Mouse (Mus musculus): ENCODE measurements around the gene Slc38a4.

Slc38a4 gene

DNA sequence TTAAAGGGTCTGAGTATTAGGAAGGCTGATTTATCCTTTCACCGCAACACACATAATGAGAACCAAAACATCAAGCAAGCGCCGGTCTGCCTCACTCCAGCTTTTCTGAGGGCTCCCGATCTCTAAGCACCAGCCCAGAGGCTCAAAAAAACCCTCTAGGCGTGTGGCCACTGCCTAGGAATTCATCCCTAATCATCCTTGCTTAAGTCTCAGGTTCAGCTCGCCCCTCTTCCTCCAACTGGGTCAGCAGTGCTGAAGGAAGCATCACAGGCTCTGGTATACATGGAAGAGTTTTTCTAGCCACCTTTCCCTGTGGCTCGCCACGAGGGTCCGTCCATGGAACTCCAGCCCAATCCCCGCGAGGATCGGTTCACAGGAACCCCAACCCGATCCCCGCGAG, 1.6 kb downstream of the Slc38a4 start:
- no peak for DNase-seq (ENCODE audit: inconsistent ontology term)

- no peak for DNase-seq (ENCODE audit: inconsistent ontology term)
Measured at GRCm38 (mm10) chr15:97050436-97050835, 5.3 kb downstream of the Slc38a4 start.

- DNase-seq (ENCODE audit: inconsistent ontology term): no peak
Measured at GRCm38 (mm10) chr15:97050011-97050410, 5.7 kb downstream of the Slc38a4 start.

DNA sequence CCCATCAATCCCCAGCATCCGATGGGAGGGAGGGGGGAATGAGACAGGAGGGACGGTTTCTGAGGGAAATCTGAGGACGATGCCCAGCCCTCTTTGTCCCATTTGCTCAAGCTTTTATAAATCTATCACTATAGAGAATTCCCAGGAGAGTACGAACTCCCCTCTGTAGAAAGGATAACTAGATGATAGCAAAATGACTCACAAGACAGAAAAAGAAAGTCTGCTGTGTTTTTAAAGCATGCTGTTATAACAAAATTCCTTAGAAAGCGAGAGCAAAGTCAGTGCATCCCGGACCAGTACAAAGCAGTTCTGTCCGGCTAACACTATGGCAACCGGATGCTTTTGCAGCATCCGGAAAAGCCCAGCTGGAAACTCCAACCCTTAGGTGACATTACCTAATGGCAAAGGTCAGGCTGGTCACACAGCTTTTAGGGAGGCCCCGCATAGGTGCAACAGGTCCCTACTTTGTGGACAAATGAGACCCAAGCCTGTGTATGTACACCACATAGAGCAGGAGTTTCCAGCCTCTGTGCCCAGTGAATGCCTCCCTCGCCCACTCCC, 6.4 kb downstream of the Slc38a4 start:
- DNase-seq (ENCODE audit: inconsistent ontology term): no peak

- DNase-seq (ENCODE audit: inconsistent ontology term): no peak
Measured at GRCm38 (mm10) chr15:97048267-97048666, 7.5 kb downstream of the Slc38a4 start.

DNA sequence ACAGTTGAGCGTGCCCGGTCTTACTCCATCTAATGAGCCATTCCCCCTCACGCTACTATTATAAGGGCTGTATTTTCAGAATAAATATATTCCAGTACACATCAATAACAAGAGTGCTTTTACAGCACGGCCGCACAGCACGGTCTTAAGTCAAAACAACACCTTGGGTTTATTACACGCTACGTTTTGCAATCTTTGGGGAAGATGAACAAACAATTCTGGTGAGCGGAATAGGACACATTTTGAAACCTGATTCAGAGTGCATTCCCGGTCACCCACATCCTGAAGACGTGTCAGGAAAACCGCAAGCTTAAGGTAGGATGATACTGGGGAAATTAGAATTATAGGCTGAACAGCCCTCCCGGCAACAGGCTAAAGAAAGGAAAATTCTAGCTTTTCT, 11.8 kb downstream of the Slc38a4 start:
- no peak for DNase-seq (ENCODE audit: inconsistent ontology term)

DNA sequence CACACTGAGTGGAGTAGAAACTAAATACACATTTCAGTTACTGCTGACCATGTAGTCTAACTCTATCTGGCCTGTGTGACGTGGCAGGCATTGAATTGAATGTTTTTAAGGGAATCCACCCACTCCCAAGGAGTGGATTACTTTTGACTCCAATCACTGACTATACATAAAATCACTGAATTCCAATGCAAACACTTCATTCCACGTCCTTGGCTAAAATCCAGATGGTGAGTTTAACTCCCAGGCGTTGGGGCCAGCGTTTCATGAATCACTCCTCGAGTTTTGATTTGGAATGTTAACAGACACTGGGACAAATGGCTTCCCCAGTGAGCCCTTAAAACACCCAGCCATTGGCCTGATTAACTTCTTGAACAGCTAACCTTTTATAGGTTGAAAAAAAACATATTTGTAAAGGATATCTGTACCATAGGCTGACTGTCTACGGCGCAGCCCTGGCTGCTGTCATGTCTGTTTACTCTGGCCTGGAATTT, 13.7 kb downstream of the Slc38a4 start:
- DNase-seq (ENCODE audit: inconsistent ontology term): peak; percentile 11

DNA sequence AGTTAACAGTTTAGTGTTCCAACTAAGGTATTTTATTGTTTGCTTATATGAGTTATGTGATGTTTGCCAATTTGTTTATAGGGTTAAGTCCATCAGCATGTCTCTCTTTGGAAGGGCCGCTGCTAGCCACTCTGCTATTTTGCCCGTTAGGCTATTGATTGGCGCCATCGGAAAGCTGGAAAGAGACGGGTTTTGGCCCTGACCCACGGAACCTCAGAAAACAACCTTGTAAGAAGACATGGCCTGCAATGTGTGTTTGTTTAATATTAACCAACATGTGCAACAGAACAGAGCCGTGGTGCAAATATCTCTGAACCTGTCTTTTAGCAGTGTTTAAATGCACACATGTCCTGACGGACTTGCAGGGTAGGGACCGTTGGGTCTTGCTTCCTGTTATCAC, 14.6 kb downstream of the Slc38a4 start:
- DNase-seq (ENCODE audit: inconsistent ontology term): no peak

GRCm38 (mm10) chr15:97037710-97038109, 18.0 kb downstream of the Slc38a4 start:
- DNase-seq (ENCODE audit: inconsistent ontology term): no peak

DNA sequence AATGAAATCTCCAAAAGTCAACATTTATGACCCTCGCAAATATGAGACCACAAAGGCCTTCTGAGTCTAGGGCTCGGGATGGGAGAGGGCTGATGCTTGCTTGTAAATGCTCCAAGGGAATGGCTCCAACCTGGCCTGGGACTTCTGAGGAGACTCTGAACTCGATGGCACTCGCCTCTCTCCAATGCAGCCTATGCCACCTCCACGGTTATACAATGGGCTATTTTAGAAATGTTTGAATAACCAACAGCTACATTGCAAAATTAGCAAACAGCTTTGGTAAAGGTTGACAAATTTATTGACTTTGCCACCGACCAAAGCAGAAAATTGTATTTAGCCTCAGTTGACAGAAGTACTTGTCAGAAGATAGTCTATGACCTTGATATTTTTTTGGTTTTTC, 19.9 kb downstream of the Slc38a4 start:
- no peak for DNase-seq (ENCODE audit: inconsistent ontology term)

- DNase-seq (ENCODE audit: inconsistent ontology term): no peak
Measured at GRCm38 (mm10) chr15:97033485-97033991, 22.2 kb downstream of the Slc38a4 start.

- no peak for DNase-seq (ENCODE audit: inconsistent ontology term)
Measured at GRCm38 (mm10) chr15:97031886-97032285, 23.9 kb downstream of the Slc38a4 start.

DNA sequence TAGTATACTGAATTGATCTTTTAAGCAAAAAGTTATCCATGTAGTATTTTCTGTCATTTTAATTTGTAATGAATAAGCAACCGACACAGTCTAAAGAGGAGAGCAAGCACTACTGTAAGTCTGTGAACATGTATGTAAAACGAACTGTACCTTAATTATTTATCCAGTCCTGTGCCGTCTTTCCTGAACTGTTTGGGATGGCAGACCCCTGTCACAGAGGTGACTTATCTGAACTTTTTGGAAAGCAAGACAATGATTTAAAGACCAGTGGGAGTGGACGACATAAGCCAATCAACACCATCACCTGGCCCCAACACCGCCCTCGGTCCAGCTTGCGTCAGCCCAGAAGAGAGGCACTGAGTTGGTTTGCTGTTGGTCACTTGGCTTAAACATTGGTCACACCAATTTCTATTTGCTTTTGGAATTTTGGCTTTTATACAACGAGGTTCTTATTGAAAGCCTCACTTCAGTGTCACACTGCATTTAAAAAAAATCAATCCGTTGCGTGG, 24.7 kb downstream of the Slc38a4 start:
- no peak for DNase-seq (ENCODE audit: inconsistent ontology term)

DNA sequence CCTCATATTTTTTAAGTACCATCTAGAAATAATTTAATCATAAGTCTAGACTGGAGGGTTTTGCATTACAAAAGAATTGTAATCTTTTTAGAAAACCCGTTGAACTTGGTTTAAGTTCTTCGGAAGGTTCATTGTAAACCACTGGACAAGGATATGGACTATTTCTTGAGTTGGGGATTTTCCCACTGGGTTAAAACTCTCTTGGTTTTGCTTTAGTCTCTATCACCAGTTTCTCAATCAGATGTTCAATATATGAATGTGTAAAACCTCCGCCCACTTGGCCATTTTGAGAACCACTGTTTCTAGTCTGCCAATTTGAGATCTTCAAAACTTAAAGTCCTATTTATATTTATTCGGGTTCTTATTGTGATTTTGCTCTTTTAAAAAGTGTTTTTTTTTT, 25.6 kb downstream of the Slc38a4 start:
- no peak for DNase-seq (ENCODE audit: inconsistent ontology term)

DNA sequence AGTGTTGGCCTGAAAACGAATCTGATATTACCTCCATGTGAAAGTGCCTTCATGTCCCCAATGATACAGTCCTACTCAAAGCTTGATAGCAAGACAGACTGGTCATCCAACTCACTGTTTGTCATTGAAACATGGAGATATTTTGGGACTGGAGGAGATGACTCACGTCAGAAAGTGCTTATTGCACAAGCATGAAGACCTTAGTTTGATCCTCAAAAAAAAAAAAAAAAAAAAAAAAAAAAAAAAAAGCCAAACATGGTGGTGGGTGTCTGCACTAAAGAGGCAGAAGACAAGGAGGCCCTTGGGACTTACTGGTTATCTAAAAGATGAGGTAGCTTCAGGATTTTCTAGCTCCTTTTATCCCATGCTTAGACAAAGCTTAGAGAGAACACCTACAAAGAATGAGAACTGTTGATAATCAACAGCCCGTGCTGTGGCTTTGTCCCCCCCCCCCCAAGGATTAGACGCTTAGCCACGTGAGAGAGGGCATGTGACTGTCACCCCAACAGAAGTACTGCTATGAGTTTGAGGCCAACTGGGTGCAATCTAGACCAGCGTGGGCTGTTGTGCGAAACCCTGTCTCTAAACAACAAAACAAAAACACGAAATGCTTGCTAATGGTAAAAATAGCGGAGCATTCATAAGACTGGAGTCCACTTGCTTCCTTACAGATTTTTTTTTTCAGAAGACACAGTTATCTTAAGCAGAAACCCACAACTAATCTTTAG, 26.5 kb downstream of the Slc38a4 start:
- no peak for DNase-seq (ENCODE audit: inconsistent ontology term)

DNA sequence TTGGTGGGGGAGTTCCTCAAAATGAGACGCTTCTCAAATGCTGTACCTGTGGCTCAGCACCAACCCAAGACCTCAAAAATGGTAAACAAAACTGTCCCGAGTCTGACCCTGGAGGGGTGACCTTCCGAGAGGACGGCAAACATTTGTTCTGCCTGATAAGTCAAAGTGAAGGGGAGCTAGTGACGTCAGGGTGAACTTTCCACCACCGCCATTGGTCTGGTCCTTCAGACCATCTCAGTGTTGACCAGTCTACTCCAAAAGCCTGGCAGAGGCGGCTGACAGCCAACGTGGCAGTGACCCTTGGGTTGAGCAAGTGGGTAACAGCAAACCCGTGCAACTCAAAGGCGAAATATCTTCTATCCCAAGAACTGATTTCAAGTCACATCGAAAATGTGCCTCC, 27.1 kb downstream of the Slc38a4 start:
- no peak for DNase-seq (ENCODE audit: inconsistent ontology term)

GRCm38 (mm10) chr15:97028046-97028634, 27.6 kb downstream of the Slc38a4 start:
- DNase-seq (ENCODE audit: inconsistent ontology term): no peak

GRCm38 (mm10) chr15:97026670-97027069, 29.1 kb downstream of the Slc38a4 start:
- DNase-seq (ENCODE audit: inconsistent ontology term): no peak

- DNase-seq (ENCODE audit: inconsistent ontology term): no peak
Measured at GRCm38 (mm10) chr15:97022764-97023163, 33.0 kb downstream of the Slc38a4 start.

DNA sequence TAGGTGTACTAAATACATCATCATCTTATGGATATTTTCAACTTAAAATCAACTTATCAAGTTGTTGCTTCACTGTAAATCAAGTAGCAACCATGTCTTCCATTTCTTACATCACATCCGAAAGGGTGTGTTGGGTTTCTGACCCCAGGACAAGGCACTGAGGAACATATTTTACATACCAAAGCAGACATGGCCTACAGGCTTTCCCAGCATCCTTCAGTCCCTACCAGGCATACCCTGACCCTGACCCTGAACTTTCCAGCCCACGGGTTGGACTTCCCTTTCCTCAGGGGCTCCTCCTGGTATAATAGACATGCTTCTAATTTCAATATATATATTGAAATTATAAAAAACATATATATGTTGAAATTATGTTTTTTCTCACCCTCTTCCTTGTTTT, 33.5 kb downstream of the Slc38a4 start:
- no peak for DNase-seq (ENCODE audit: inconsistent ontology term)

GRCm38 (mm10) chr15:97020221-97020620, 35.5 kb downstream of the Slc38a4 start:
- DNase-seq (ENCODE audit: inconsistent ontology term): no peak

DNA sequence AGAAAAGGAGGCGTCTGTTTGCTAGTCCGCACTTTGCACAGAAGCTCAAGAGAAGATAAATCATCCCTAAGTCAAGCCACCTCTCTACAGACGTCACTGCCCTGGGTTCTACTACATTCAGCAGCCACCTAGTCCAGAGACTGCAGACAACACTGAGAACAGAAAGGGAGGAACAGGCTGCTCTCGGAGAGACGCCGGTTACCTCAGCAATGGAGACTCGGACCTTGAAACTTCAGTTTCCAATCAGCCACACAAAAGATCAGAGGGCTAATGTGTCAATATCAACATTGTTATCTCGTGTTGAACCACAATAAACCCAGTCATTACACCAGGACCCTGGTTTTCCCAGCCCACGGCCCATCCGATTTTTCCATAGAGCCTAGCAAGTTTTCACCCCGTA, 36.4 kb downstream of the Slc38a4 start:
- no peak for DNase-seq (ENCODE audit: inconsistent ontology term)

DNA sequence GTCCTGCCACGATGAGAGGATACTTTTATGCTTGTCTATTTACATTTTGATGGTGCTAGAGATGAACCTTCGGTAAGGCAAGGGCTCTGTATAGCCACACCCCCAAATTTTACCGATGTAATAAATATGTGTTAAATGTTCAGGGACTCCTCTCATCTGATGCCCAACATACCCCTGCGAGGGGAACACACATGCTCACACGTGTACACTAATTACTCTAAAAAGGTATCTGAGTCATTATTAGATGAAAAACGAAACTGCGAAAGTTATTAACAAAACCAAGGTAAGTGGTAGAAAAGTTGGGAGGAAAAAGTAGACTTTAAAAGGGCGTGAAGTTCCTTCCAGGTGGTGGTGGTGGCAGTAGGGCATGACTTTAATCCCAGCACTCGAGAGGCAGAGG, 38.6 kb downstream of the Slc38a4 start:
- DNase-seq (ENCODE audit: inconsistent ontology term): no peak

Data from Muller cell, postnatal 12 days (primary cell).